Mouse (Mus musculus) frontal cortex, postnatal 10 days (tissue): Measurements from ENCODE around the gene Yae1d1.
"Not testable (repeated sequence)": the region's sequence is repeated elsewhere in the genome, so short reads cannot be mapped to it uniquely, and the experiment has no call there.

Experiments
- DNase-seq, 2 experiments: peaks; one replicate each; pipeline ENCODE4 v3.0.0; 2022; ENCODE audit warnings: low spot score in 2 of 2, mixed read lengths in 1 of 2

Yae1d1 gene

DNA sequence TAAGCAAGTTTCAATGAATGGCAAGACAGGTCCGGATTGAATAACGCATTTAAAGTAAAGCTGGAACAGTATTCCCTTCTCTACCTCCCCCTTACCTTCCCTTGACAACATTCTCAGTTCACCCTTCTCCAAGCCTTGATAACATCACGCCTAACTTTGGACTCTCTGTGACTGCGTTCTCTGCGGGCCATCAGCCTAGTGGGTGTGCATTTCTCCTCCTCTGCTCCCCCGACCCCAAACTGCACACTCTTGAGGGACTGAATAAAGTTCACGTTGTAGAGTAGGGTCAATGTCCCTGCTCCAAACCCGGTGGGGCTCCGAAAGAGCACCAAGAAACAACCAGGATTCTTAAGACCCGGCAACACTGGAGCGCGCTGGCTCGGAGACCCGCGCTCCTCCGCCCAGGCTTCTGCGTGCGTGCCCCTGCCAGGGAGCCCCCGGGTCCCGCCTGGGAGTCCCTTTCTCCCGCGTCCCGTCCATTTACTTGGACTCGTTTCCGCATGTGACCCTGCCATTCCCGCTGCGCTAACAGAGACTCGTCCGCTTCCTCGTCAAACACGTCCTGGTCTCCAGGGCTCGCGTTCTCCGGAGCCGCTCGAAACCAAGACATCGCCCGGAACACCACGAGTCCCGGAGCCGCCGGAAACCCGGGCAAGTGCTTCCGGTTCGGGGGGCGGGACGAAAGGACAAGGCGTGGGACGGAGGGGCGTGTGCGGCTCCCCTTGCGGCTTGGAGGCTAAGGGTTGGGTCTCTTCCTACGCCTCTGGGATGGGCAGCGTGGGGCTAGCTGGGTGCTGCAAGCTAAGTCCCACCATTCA is at the start of gene Yae1d1:
TSS of gene Yae1d1 (minus strand) at position 653 of the 818 bp plus-strand sequence.
- DNase-seq, result peak; percentile 78 to 87

DNA sequence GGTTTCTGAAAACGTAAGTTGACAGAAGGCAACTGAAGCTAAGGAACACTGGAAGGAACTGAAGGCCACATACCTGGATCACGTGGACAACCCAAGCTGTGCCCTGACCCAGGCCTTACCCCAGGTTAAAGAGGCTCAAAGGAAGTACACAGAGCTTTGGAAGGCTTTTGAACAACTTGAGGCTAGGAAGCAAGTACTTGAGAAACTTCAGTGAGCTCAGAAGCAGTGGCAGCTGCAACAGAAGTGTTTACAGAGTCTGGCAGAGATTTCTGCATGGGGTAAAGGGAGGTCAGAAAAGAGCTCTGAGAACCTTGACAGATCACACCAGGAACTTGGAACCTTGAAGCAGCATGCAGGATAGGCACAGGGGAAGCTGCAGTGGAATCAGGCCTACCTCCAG is 45.7 kb upstream of the Yae1d1 start:
- no peak for DNase-seq

DNA sequence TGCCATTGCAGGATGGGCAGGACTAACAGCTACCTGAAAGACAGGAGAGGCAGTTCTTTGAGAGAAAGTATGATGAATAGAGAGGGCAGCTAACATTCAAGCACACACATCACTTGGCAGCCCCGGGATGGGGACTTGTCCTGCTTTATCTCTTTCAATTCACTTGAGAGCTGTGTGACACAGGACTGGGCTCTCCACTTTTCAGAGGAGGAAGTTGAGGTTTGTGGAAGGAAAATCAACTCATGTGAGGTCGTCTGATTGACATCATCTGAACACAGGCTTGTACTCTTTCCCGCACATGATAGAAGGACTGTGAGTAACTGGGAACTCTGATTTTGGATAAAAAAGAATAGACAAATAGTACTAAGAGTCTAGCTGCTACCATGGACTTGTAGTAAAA is 23.5 kb upstream of the Yae1d1 start:
- no peak for DNase-seq

DNA sequence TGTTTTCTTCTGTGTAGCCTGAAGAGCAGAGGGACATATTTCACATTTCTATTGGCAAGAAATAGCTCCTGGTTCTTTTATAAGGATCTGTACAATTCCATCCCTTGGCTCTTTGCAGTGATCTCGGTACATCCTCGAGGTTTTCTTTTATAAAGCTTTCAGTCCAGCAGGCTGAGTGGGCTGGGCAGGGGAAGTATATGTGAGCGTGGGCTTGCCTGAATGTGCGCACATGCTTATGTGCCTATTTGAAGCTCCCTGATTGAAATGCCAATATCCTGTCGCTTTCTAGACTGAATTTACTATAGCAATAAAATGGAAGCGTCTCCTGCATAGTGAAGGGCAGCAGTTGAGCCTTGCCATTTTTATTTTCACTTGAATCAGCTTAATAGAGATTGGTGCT is 20.1 kb upstream of the Yae1d1 start:
- DNase-seq, result no peak

DNA sequence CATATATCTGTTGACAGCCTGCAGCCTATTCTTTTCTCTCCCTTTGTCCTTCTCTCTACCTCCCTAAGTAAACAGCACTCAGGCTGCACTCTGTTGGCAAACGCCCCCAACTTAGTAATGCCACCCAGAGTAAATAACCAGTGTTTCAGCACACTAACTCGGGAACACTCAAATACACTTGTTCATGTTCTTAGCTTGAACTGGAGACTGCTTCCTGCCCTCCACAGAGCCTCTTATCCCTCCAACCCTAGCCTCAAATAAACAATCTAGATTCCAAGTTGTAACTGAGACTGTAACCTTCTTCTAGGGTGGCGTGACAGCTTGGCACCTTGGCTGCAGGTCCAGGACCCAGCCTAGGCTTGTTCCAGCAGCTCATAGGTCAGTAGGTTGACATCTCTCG is 17.9 kb upstream of the Yae1d1 start:
- no peak for DNase-seq

DNA sequence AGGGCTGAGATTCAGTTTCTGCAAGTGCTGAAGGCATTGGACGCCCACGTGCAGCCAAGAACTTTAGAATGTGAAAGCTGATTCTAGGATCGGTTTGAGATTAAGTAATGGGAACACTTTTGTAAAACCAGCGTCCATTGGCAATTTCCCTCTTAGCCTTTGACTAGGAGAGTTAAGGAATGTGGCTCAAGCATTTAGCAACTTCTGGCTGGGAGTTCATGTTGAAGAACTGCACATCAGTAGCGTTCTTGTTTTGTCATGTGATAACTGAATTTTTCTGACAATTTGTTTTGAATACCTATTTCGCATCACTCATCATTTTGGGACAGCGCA is 332 bp upstream of the Yae1d1 start:
- no peak for DNase-seq

DNA sequence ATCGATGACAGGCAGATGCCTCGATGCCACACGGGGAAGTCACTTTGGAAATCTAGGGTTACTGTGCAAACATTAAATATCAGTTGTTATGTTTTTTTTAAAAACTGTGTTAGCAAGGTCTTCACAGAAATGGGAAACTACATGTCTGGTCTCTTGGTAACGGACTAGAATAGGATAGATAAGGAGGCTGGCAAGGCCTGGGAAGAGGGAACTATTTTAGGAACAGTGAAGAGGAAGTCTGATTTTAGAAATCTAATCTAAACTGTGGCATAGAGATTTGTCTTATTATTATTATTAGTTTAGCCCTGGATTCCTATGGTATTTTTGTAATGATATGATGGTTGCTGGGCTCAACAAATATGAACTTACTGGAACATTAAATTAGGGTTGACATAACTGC is 1.1 kb downstream of the Yae1d1 start:
- no peak for DNase-seq

DNA sequence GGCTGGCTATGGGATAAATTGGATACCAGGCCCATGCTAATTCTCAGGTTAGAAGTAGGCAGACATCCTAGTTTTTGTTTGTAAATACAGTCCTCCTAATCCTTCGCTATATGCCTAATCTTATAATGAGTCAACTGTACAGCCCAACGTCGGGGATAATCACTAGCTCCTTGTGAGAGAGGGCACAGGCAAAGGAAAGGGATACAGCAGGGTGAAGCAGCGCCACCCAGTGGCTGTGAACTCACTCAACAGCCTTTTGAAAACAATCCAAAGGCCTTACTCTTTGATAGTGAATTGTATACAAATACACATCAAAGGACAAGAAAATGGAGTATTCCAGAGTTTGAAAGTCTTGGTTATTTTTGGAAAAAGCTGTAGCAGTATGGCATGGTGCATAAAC is 10.0 kb downstream of the Yae1d1 start:
- peak in 1 of 2 experiments; percentile 32 for DNase-seq

DNA sequence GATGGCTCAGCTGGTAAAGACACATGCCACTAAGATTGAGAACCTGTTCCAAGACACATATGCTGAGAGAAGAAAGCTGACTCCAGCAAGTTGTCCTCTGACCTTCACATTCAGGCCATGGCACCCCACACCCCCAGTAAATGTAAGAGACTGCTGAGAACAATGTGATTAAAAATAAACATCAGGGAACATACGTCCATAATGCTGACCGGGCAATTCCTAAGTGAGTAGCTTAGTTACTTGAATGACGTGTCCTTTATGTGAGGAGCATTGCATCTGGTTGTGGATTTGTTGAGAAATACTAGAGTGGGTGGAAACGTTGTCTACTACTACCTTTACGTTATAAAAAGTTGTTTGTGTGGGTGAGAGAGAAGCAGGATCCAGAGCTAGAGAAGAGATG is 10.5 kb downstream of the Yae1d1 start:
- no peak for DNase-seq

DNA sequence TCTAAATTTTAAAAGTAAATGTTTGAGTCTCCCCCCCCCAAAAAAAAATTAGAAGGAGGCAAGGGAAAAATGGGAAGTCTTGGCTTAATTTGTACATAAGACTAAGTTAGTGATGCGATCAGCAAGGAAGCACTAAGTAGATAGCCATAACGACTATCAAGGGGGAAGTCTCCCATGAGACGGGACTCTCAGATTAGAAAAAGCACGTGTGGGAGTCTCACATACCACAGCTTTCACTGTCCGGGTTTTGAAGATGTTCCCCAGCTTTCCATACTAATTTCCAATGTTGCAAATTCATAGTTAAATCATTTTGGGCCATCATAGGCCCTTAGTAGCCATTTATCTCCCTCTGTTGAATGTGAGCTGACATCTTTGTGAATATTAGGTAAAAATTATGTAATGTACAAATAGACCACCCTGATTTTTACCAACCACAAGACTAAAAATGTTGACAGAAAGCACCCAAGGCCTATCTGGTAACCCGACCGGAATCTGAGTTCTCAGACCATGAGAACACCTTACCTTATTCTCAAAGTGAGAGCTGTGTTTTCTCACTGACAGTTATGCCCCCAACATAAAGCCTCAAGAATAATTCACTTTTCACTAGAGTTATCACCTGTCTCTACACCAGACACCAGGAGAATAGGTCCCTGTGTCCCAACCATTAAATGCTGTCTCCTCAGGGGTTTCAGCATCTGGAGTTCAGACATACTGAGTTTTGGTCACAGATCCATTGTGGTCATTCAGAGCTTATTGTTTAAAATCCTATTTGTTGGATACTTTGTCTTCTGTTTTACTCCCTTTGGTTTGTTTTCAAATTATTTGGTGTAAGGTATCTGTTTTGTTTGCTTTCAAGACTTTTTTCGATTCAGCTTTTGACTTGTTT is 16.1 kb downstream of the Yae1d1 start:
- no peak for DNase-seq

DNA sequence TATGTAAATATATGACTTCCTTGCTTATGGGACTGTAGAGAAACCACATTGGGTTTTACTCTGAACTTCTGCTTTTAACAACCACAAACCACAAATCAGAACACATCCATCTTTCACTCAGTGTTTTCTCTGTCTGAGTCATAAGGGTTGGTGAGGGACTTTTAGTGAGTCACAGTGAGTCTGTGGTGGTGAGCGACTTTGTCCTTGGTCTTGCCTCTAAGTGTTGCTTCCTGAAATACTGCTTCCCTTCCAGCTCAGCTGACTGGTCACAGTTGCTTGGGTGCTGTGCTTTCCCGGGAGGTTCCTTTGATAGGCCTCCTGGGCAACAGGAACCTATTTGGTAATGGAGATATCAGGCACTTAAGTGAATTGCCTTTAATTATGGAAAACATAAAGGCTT is 17.3 kb downstream of the Yae1d1 start:
- DNase-seq, result no peak

DNA sequence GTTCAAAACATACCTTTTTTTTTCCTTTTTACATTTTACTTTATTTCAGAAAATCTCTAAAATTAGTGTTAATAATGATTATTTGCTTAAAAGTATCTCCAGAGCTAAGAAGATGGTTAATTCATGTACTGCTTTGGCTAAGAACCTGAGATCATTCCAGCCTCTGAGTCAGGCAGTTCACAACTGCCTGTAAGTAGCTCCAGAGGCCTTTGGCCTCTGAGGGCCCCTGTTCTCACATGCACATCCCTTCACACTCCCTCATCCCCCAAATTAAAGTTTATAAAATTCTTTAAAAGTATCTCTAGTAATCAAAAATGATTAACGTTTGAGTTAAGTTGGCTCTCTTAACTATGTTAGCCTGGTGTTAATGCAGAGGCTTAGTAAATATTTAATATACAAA is 17.7 kb downstream of the Yae1d1 start:
- no peak for DNase-seq

DNA sequence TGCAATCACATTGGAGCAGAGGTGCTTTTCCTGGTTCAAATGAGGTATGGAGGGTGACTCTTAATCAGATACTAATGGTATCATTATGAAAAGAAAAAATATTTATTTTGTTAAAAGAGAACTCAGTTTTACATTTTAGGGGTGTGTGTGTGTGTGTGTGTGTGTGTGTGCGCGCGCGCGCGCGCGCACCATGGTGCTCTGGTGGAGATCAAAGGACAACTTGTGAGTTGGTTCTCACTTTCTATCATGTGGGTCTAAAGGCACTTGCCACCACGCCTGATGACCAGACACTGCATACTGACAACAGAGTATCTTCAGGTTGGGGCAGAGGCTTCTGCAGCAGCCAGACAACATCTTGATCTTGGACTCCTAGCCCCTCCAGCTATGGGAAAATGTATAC is 18.4 kb downstream of the Yae1d1 start:
- DNase-seq, result no peak

DNA sequence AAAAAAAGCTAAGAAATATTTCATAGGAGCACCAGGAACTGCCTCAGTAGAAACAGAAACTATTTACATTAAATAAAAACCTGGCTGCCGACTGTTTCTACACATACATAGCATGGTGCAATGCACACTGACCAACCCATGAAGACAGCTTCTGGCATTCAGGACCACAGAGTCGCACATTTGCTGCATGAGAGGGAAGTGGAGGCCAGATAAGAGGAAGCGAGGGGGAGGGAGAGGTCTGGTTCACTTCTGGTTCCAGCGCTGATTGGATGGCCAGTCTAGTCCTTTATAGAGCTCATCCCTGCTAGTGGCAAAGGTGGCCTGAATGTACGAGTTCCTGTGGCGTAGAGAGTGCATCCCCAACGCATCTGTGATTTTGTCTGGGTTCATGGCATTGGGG is 32.5 kb downstream of the Yae1d1 start:
- DNase-seq, result no peak

DNA sequence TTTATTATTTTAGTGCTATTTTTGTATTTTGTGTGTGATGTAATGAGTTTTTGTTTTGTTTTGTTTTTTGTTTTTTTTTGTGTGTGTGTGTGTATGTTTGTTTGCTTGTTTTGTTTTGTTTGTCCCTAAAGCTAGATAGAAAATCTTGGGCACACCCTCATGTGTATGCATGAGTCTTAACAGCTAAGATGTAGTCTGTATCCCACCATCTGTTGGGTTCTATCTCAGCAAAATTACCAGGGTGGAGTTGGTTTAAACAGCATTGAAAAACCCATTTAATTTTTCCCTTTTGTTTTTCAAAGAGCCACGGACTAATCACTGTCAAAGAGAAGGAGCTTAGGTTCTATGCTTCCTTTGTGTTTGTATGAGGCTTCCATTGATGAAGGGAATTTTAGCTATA is 38.9 kb downstream of the Yae1d1 start:
- no peak for DNase-seq

DNA sequence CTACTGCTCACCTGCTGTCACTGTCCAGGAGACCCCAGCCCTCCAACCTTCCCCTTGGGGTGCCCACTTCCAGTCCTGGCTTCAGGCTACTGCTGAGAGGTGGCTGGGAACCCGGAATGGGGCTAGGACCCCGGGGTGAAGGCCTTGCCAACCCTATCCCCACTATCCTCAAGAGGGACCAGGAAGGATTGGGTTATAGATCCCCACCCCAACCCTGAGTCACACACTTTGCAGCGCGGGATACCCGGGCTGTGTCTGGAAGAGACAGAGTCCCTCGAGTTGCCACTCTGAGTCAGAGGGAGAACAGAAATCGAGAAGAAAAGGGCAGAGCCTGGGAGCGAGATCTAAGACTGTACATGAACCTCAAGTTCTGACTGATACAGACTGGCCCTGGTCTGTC is 42.6 kb downstream of the Yae1d1 start:
- not testable (repeated sequence) for DNase-seq

DNA sequence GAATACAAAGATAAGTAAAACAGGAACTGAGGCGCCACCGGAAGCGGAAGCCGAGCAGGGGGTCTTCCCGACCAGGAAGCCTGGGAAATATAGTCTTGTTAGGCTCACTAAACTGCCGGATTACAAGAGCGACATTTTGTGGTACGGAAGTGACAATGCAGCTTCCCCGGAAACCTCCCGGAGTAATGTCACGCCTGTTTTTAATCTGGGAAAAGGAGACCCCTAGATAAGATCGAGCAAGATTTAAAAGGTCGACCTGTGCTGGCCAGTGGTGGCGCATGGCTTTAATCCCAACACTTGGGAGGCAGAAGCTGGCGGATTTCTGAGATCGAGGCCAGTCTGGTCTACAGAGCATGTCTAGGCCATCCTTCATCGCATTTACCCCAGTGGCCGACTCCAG is 43.6 kb downstream of the Yae1d1 start:
- no peak for DNase-seq

DNA sequence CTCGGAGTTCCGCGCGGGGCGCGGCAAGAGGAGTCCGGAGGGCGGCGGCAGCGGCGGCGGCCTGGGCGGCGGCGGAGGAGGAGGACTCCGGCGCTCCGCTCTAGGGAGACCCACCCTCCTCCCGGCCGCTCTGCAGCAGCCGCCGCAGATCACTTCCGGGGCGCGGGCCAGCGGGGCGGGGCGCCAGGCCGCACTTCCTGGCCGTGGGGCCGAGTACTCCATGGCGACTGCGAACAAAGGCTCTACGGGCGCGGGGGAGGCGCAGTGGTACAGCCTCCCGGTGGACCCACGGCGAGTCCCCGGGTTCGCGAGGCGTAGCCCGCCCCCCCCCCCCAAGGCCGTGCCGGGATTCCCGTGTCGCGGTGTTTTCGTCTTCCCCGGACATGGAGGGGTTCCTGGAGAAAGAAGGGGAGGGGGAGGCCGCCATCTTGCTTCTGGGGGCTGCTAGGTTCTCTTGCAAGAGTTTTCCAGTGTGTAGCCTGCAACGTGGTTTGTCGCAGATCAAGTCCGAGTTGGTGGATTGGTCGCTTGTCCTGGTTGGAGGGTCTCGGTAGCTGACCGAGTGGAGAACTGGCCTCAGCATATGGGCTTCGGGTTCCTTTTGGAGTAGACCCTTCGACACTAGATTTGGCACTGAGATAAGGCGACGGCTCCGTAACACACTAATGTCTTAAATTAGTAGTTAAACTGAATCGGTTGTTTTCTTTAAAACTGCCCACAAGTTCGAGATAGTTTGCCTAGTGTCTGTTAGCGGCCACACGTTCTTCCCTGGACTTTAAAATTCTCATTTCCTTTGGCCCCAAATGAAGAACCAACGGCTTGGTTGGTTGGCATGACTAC is 48.9 kb downstream of the Yae1d1 start, which contains the start of gene Rala:
TSS of gene Rala (minus strand) at position 162 of the 840 bp plus-strand sequence.
- peak; percentile 88 to 92 for DNase-seq

DNA sequence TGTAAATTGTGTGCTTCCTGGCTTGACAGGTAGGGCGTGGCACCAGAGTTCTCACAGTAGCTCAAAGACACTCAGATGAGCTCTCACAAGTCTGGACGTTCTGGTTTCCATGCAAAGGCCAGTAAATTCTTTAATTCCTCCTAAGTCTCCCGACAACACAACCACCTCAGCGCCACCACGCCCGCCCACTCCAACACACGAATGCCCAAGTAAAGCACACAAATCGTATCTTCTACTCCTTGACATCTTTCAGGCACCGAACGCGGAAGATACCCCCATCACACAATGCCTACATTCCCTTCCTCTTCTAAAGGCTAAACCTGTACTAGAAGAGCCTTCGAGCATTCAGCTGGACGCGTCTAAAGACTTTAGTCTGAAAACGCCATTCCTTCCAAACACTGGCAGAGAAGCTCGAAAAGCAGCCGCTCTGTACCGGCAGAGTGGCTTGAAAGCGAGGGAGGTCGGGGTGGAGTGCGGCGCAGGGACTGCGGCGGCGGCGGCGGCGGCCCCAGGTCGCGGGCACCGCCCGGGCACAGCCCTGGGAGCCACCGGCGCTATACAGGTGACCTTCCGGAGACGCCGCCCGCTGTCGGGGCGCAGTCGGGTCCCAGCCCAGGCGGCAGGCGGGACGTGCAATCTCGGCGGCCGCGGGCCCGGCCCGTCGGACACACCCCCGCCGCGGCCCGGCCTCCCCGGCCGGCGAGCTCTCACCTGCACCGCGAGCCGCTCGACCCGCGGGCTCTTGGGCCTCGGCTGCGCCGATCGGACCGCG is 49.7 kb downstream of the Yae1d1 start:
- peak in 1 of 2 experiments; percentile 22 for DNase-seq

DNA sequence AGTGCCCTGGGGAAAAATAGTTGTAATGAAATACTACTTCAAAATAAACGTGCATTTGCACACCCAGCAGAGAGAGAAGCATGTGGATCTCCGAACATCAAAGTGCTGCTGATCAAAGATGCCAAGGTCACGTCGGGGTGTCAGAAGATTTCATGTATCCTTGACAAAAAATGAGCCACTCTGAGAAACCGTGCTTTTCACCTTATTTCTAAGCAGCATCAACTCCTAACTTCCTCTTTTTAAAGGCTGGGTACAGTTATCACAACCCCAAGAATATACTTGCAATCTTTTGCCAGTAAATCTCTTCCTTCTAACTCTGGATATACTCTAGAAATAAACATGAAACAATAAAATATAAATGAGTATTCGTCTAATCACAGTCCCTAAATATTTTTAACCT is 50.8 kb downstream of the Yae1d1 start:
- DNase-seq, result no peak
